Mouse (Mus musculus) T-cell, adult 2 months (primary cell): ENCODE data around the gene Irf5.
"Not testable (repeated sequence)": the region's sequence is repeated elsewhere in the genome, so short reads cannot be mapped to it uniquely, and the experiment has no call there.

Experiments used
- DNase-seq: peaks from one replicate; pipeline ENCODE4 v3.0.0; 2022; ENCODE audit warnings: low spot score

Irf5 gene

GRCm38 (mm10) chr6:29527361-29528164 is 1.1 kb downstream of the Irf5 start:
- no peak for DNase-seq

GRCm38 (mm10) chr6:29528165-29528505 is 1.7 kb downstream of the Irf5 start:
- no peak for DNase-seq

- no peak for DNase-seq
Observed at GRCm38 (mm10) chr6:29528561-29529443, 2.4 kb downstream of the Irf5 start.

DNA sequence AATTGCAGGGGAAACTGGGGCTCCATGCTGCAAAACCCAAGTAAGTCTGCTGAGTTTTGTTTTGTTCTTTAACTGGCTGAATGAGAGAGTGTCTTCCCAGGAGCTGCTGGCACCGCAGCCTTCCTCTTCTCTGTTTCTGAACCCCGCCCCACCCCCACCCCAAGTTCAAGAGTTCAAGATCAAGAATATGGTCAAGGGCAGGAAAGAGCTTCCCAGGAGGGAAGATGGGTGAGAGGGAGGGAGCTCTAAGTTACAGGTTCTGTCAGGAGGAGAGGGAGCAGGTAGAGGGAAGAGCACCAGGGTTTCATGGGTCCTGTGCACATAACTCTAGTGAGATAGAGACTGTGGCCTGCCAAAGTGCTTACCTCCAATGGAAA is 3.0 kb downstream of the Irf5 start:
- DNase-seq, result no peak

DNA sequence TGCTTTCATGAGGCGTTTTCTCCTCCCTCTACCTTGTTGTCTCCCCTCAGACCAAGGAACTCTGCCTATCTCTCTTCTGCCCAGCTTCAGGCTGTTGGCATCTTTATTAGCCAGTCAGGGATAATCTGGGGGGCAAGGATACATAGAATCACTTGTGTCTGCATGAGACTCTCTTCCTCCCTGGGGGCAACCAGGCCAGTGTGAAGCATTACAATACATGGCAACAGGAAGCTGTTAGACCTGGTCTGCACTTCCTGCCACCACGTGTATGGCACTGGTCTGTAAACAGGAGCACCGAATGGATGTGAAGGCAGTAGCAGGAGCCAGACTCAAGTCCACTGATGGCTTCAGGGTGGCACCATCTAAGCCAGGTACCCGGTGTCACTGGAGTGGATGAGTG is 3.6 kb downstream of the Irf5 start:
- DNase-seq, result no peak

DNA sequence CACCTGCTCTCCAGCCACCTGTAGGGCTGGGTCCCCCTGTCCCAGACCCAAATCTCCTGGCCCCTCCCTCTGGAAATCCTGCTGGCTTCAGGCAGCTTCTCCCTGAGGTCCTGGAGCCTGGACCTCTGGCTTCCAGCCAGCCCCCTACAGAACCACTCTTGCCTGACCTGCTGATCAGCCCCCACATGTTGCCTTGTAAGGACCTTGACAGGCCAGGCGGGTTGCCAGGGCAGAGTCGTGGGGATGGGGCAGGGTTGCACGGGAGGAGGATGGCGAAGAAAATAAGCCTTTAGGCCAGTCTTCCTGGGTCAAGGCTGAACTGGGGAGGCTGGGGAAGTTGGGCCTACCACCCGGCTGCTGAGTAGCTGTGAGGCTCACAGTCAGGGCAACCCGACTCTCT is 8.9 kb downstream of the Irf5 start:
- no peak for DNase-seq

DNA sequence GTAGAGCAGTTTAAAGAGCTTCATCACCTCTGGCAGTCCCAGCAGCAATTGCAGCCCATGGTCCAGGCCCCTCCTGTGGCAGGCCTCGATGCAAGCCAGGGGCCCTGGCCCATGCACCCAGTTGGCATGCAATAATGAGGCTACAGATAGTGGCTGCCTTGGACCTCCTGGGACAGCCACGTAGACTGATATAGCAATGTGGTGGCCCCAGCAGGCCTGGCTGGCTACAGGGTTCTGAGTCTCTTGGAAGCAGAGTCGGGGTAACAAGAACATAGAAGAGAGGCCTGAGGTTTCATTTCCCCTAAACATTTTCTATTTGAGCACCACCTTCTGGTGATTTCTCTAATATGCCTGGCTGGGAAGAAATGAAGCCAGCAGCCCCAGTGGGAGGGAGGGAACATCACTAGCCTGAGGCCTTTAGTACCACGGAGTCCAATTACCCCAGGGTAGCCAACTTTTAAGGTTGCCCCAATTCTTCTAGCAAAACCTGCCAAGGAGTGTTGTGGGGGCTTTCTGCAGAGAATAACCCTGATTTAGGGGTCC is 10.3 kb downstream of the Irf5 start:
- DNase-seq, result no peak

DNA sequence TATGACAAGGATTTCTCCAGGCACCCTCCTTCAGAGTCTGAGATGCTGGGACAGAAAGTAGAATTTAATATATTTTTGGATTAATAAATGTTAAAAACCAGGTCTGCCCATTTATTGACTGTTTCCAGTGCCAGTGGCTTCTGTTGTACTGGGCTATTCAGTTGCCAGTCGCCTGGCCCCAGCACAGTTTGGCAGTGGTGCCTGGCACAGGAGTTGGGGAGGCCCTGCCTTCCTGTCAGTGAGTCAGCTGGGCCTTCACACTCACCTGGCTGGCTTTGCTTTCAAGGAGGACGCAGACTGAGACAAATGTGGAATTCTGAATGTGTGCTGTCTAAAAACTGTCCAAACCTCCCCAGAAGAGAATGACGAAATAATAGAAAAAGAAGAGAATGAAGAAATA is 10.8 kb downstream of the Irf5 start:
- no peak for DNase-seq

DNA sequence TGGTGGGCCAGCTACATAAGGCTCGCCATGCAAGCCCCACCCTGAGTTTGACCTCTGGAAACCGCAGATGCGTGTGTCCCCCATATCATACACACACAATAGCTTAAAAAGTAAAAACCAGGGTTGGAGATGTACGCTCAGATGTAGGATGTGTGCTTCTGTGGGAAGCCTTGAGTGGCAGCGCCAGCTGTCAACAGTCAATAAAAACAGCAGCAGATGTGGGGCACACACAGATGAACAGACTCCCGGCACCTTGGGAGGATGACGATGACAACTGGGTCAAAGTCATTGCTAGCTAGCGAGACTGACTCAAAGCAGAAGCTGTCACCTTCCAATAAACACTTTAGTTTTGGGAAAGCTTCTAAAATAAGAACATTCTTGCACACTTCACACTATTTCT is 13.1 kb downstream of the Irf5 start:
- no peak for DNase-seq

DNA sequence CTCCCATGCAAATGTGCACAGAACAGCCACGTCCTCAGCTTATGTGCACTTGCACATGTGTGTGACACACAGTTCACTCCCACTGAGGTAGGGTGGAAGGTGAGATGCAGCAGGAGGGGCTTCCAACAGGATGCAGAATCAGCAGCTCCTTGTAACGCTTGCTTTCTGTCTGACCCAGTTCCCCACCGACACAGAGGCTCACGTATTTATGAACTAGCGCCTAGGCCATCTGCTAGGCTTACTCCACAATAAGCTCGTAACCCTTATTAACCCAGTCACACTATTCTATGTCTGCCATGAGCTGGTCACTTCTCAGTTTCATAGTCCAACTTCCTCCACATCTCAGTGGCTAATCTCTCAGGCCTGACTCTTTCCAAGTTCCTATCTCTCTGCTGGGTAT is 13.8 kb downstream of the Irf5 start:
- no peak for DNase-seq

DNA sequence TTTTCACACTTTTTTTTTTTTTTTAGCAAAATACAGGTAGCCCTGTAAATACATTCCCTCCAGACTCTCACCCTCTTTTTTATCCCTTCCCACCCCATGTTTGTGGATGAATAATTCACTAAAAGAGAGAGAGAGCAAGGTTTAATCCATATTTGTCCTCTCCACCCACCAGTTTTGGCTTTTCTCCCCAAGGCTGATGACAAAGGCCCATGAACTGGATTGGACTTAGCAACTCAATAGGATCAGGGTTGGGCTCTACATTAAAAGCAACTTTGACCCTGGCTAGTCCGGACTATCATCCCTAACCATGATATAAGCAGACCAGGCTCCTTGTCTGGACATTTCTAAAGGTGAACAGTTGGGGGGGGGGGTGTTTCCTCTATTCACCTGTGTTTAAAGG is 14.5 kb downstream of the Irf5 start:
- no peak for DNase-seq

DNA sequence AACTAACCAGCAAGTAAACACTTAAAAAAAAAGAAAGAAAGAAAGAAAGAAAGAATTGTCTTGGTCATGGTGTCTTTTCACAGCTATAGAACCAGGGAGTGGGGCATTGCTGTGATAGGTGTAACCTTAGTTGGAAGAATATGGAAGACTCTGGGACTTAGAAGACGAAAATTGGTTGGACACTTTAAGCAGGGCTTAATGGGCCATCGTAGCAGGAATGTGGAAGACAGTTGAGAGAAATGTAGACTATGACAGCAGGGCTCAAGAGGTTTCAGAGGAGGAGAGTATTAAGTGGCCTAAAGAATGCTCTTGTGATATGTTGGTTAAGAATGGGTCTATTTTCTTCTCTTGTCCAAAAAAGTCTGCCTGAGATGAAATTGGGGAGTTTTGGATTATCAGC is 19.2 kb downstream of the Irf5 start:
- DNase-seq, result no peak

- no peak for DNase-seq
Observed at GRCm38 (mm10) chr6:29547582-29547981, 21.2 kb downstream of the Irf5 start.

DNA sequence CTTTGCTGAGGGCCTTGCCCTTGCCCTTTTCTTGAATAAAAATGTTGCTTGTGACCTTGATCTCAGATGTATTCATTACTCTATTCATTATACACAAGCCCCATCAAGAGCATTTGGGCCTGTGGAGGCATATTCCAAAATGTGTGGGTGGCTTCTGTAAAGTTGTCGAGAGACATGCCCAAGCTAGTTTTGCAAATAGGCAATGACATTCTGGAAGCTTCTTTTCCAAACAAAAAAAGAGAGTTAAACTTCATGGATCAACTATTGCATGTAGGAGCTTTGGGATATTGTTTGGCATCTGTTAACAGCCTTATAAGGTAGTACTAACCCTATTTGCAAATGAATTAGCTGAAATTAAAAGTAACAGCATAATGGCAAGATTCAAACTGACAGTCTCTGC is 21.7 kb downstream of the Irf5 start:
- no peak for DNase-seq

- no peak for DNase-seq
Observed at GRCm38 (mm10) chr6:29552526-29552925, 26.1 kb downstream of the Irf5 start.

DNA sequence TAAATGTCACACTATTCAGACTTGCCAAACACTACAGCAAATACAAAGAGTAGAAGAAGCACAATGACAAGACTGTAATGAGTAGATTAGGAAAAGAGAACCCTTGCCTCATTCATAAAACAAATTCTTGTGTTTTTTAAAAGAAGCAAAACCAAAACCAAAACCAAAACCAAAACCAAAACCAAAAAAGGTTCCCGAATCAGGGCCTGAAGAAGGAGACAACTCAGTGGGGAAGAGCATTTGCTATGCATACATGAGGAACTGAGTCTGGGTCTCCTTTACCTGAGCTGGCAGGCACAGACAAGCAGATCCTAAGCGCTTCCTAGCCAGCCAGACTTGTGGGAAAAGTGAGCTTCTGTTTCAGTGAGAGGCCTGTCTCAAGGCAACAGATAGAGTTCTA is 30.7 kb downstream of the Irf5 start:
- DNase-seq, result no peak

DNA sequence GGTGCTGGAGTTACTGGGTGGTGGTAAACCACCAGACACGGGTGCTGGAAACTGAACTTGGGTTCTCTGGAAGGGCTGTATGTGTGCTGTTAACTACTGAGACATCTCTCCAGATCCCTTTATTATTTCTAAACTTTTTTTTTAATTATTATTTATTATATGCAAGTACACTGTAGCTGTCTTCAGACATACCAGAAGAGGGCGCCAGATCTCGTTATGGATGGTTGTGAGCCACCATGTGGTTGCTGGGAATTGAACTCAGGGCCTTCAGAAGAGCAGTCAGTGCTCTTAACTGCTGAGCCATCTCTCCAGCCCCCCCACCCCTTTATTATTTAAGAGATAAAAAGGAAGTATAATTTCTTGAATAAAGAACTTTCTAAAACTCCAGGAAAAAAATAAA is 50.0 kb downstream of the Irf5 start:
- not testable (repeated sequence) for DNase-seq

DNA sequence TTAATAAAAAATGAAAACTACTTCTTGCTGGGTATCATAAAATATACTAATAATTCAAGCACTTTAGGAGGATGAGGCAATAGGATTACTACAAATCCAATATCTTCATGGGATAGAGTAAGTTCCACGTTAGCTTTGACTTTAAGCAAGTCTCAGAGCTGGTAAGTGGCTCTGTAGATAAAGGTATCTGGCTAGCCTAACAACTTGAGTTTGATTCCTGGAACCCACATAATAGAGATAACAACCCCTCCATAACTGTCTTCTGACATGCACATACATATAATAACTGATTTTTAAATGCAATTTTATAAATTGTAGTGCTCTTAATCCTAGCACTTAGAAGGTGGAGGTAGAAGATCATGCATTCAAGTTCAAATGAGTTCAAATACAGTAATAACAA is 54.3 kb downstream of the Irf5 start:
- DNase-seq, result no peak

DNA sequence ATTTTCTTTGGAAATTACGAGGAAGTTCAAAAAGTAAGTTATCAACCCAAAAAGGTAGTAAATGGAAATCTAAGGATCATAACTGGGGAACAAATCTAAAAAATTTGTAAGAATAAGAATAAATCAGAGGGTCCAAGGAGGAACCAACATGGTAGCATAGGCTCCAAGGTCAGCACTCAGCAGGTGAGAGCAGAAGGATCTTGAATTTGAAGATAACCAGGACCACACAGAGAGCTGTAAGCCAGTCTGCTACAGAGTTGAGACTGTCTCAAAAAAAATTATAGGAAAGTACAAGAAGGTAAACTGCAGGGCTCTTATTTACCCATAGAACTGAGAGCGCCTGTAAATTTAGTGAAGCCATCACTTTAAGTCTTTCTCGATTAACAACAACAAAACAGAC is 54.8 kb downstream of the Irf5 start:
- no peak for DNase-seq
